Mouse (Mus musculus) ES-Bruce4 (cell line): ENCODE measurements around the gene Galr2.

ENCODE experiments used
- CTCF ChIP-seq: IDR thresholded peaks from one replicate; pipeline ENCODE4 v1.8.1; 2011; ENCODE audit warnings: low read depth, low read length
- EP300 ChIP-seq: IDR thresholded peaks from 2 replicates; pipeline ENCODE4 v1.6.1; 2011; ENCODE audit warnings: low read depth, low read length; ENCODE audit not compliant: insufficient read depth
- POLR2A ChIP-seq: IDR thresholded peaks from one replicate; pipeline ENCODE4 v1.8.1; 2011; ENCODE audit warnings: low read length; ENCODE audit not compliant: insufficient read depth

DNA sequence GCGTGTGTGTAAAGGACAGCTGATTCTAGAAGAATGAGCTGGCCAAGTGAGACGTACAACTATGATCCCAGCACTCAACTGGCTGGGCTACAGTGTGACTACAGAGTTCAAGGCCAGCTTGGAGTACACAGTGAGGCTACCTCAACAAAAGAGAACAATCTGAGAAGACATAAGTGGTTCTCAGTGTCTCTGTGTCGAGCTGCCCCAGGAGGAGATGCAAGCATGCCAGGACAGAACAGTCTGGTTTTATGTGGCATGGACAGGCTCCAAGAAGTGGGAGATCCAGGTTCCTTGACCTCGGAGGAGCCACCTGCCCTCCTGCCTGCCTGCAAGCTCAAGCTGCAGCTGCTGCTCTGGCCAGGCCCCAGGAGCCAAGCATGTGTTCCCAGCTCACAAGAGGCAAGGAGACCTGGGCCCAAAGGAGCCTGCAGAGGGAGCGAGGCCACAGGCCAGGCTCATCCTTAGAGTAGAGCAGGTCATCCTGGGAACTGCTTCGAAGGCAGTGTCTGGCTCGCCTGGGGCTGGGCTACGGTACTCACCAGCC is 15.5 kb downstream of the Galr2 start:
- no peak for TF ChIP-seq CTCF
- no peak for TF ChIP-seq POLR2A
- no peak for TF ChIP-seq EP300
